Mouse (Mus musculus) bone marrow, adult 2 months (tissue): ENCODE measurements around the gene Sned1.
"Not testable (repeated sequence)": the region's sequence is repeated elsewhere in the genome, so short reads cannot be mapped to it uniquely, and the experiment has no call there.

ENCODE experiments used
- CTCF ChIP-seq: fragments of 200-500 bp; IDR thresholded peaks from 2 replicates; pipeline ENCODE4 v1.5.1; 2011; ENCODE audit warnings: low read length, control low read depth; ENCODE audit not compliant: control insufficient read depth, insufficient read depth
- POLR2A ChIP-seq: fragments of 200-500 bp; IDR thresholded peaks from 2 replicates; pipeline ENCODE4 v1.6.1; 2011; ENCODE audit warnings: low read depth, mild to moderate bottlenecking, control low read depth, low read length, borderline replicate concordance; ENCODE audit not compliant: control insufficient read depth

GRCm38 (mm10) chr1:93294491-93294890 is 58.9 kb downstream of the Sned1 start:
- not testable (repeated sequence) for TF ChIP-seq POLR2A, CTCF
